Mouse (Mus musculus) spleen, embryonic (tissue): ENCODE data around the gene Pkp2.
"Not testable (repeated sequence)": the region's sequence is repeated elsewhere in the genome, so short reads cannot be mapped to it uniquely, and the experiment has no call there.

Experiments
- CTCF ChIA-PET: fragments of 350-600 bp; sonication (Branson Sonifier 250); formaldehyde crosslinking; loops from one replicate; lab custom pipeline; 2022; lab: Charles Lee

Pkp2 gene

GRCm38 (mm10) chr16:16213079-16213760 is at the start of gene Pkp2:
Gene Pkp2, plus strand, starts transcription at chr16:16213318.
- CTCF ChIA-PET: no interaction called here

GRCm38 (mm10) chr16:16197374-16197773 is 15.7 kb upstream of the Pkp2 start:
- CTCF ChIA-PET: no interaction called here

- CTCF ChIA-PET: not testable (repeated sequence)
Observed at GRCm38 (mm10) chr16:16201991-16202390, 11.1 kb upstream of the Pkp2 start.

GRCm38 (mm10) chr16:16204648-16205047 is 8.5 kb upstream of the Pkp2 start:
- CTCF ChIA-PET: no interaction called here

- CTCF ChIA-PET: no interaction called here
Observed at GRCm38 (mm10) chr16:16212723-16213078, 417 bp upstream of the Pkp2 start.

- CTCF ChIA-PET: no interaction called here
Observed at GRCm38 (mm10) chr16:16213761-16214305, 715 bp downstream of the Pkp2 start.

- CTCF ChIA-PET: no interaction called here
Observed at GRCm38 (mm10) chr16:16215645-16216387, 2.7 kb downstream of the Pkp2 start.

- CTCF ChIA-PET: no interaction called here
Observed at GRCm38 (mm10) chr16:16216934-16217333, 3.8 kb downstream of the Pkp2 start.

GRCm38 (mm10) chr16:16219835-16220234 is 6.7 kb downstream of the Pkp2 start:
- CTCF ChIA-PET: no interaction called here

GRCm38 (mm10) chr16:16222651-16223050 is 9.5 kb downstream of the Pkp2 start:
- CTCF ChIA-PET: no interaction called here

GRCm38 (mm10) chr16:16224506-16224924 is 11.4 kb downstream of the Pkp2 start:
- CTCF ChIA-PET: no interaction called here

GRCm38 (mm10) chr16:16225828-16226227 is 12.7 kb downstream of the Pkp2 start:
- CTCF ChIA-PET: no interaction called here

GRCm38 (mm10) chr16:16230439-16230838 is 17.3 kb downstream of the Pkp2 start:
- CTCF ChIA-PET: no interaction called here

GRCm38 (mm10) chr16:16233919-16234318 is 20.8 kb downstream of the Pkp2 start:
- CTCF ChIA-PET: no interaction called here

- CTCF ChIA-PET: not testable (repeated sequence)
Observed at GRCm38 (mm10) chr16:16236681-16237080, 23.6 kb downstream of the Pkp2 start.

GRCm38 (mm10) chr16:16238356-16238755 is 25.2 kb downstream of the Pkp2 start:
- CTCF ChIA-PET: no interaction called here

- CTCF ChIA-PET: no interaction called here
Observed at GRCm38 (mm10) chr16:16244711-16245110, 31.6 kb downstream of the Pkp2 start.

GRCm38 (mm10) chr16:16250470-16250869 is 37.4 kb downstream of the Pkp2 start:
- CTCF ChIA-PET: interaction anchor here (0.6 kb wide), 1 partner anchor 30 kb away, joined by 5 read pairs; no protein-coding TSS in a partner anchor

- CTCF ChIA-PET: no interaction called here
Observed at GRCm38 (mm10) chr16:16253326-16254074, 40.4 kb downstream of the Pkp2 start.

- CTCF ChIA-PET: no interaction called here
Observed at GRCm38 (mm10) chr16:16255217-16255616, 42.1 kb downstream of the Pkp2 start.

- CTCF ChIA-PET: no interaction called here
Observed at GRCm38 (mm10) chr16:16255874-16256273, 42.8 kb downstream of the Pkp2 start.

- CTCF ChIA-PET: no interaction called here
Observed at GRCm38 (mm10) chr16:16256672-16257071, 43.6 kb downstream of the Pkp2 start.
